Mouse (Mus musculus) lung, adult 2 months (tissue): ENCODE measurements around the gene Gsto2.

ENCODE experiments used
- CTCF ChIP-seq: fragments of 200-500 bp; IDR thresholded peaks from 2 replicates; pipeline ENCODE4 v1.5.1; 2011; ENCODE audit warnings: mild to moderate bottlenecking, low read length, control low read depth; ENCODE audit not compliant: insufficient read depth
- POLR2A ChIP-seq: fragments of 200-500 bp; IDR thresholded peaks from 2 replicates; pipeline ENCODE4 v1.6.1; 2011; ENCODE audit warnings: low read depth, mild to moderate bottlenecking, control low read depth, low read length, borderline replicate concordance; ENCODE audit errors: extremely low read depth

DNA sequence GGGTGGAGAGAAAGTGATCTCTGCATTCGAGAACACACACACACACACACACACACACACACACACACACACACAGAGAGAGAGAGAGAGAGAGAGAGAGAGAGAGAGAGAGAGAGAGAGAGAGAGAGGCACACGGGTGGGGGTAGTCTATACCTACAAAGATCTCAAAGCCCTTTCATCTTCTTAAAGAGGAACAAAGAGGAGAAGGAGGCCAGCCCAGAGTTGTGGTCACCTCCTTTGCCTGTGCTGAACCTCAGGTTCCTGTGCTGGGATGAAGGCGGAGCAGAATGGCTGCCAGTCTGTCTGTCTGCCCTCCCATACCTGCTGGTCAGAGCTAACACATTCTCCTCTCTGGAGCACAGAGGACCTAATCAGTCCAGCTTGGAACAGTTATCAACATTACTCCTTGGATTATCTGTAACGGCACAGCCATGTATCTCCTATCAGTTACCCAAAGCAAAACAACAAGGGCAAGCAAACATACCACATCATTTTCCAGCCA, 44.8 kb downstream of the Gsto2 start:
- no peak for TF ChIP-seq CTCF
- TF ChIP-seq POLR2A, result no peak
